Mouse (Mus musculus): Measurements from ENCODE around the gene Gm16427.
"Not testable (repeated sequence)": the region's sequence is repeated elsewhere in the genome, so short reads cannot be mapped to it uniquely, and the experiment has no call there.

Gm16427 gene

GRCm38 (mm10) chr5:93540100-93540499 is at the start of gene Gm16427:
Gm16427 (minus strand) TSS chr5:93540200.
- not testable (repeated sequence) for DNase-seq

Measured in thymus, postnatal 25 days (tissue).